Mouse (Mus musculus) olfactory bulb, adult 2 months (tissue): Measurements from ENCODE around the gene Trpm8.

ENCODE experiments used
- CTCF ChIP-seq: fragments of 200-500 bp; IDR thresholded peaks from 2 replicates; pipeline ENCODE4 v1.5.1; 2012; ENCODE audit warnings: low read depth, mild to moderate bottlenecking, low read length, moderate library complexity; ENCODE audit not compliant: insufficient read depth
- POLR2A ChIP-seq: fragments of 200-500 bp; IDR thresholded peaks from 2 replicates; pipeline ENCODE4 v1.6.1; 2012; ENCODE audit warnings: mild to moderate bottlenecking, low read depth, low read length, moderate library complexity; ENCODE audit not compliant: insufficient read depth

DNA sequence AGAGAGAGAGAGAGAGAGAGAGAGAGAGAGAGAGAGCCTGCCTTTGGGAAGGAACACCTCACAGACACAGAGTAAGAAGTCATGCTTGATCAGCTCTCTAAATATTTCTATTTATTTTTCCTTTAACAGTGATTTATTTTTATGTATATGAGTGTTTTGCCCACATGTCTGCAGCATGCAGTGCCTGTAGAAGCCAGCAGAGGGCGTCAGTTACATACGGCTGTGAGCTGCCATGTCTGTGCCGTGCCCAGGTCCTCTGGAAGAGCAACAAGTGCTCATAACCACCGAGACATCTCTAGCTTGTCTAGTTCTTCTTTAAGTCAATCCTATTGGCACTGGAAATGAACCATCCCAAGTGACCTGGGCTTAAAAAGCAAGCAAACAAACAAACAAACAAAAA lies 12.5 kb downstream of the Trpm8 start:
- TF ChIP-seq CTCF = no peak
- TF ChIP-seq POLR2A = no peak
